16 mouse cellular contexts compared by ENCODE assay signal in genomic region chr4:92826981-92827380, GRCm38 (mm10).
"Had no signal": no experiment of that assay in that cellular context is flagged by ENCODE, and none has a peak within 500 bp of the region (broad histone marks: within the 10 kb centered on the region; RNA-seq: fewer than 3 reads in every experiment).

No protein-coding gene starts in this region.

- H3K27ac ChIP-seq: layer of hippocampus, adult 2 months; limb, embryonic 12.5 days; liver, embryonic 15.5 days; midbrain, embryonic 15.5 days; neural tube, embryonic 13.5 days had no signal

- H3K4me1 ChIP-seq: limb, embryonic 12.5 days; liver, embryonic 15.5 days; megakaryocyte, embryonic 14.5 days; midbrain, embryonic 15.5 days; neural tube, embryonic 13.5 days had no signal

- ATAC-seq: lung, postnatal 0 days; midbrain, embryonic 15.5 days had no signal

- H3K27me3 ChIP-seq: limb, embryonic 12.5 days; liver, embryonic 15.5 days; megakaryocyte, embryonic 14.5 days; midbrain, embryonic 15.5 days; neural tube, embryonic 13.5 days had no signal

- H3K9ac ChIP-seq: limb, embryonic 12.5 days; liver, embryonic 15.5 days; midbrain, embryonic 15.5 days; neural tube, embryonic 13.5 days had no signal

- DNase-seq: lung, adult 2 months; lung, postnatal 4 days; retina, postnatal 1 day; right cerebral cortex, postnatal 4 days; spleen, adult 18-20 months; thymus, adult 18-20 months; thymus, postnatal 14 days had no signal

- H3K4me2 ChIP-seq: limb, embryonic 12.5 days; liver, embryonic 11.5 days; liver, embryonic 15.5 days; midbrain, embryonic 11.5 days; midbrain, embryonic 15.5 days; neural tube, embryonic 13.5 days had no signal

- H3K9me3 ChIP-seq: limb, embryonic 12.5 days; liver, embryonic 15.5 days; megakaryocyte, embryonic 14.5 days; midbrain, embryonic 15.5 days; neural tube, embryonic 13.5 days had no signal

- H3K4me3 ChIP-seq: layer of hippocampus, adult 2 months; limb, embryonic 12.5 days; liver, embryonic 15.5 days; megakaryocyte, embryonic 14.5 days; midbrain, embryonic 15.5 days; neural tube, embryonic 13.5 days had no signal

- H3K36me3 ChIP-seq: limb, embryonic 12.5 days; liver, embryonic 15.5 days; midbrain, embryonic 15.5 days; neural tube, embryonic 13.5 days had no signal
